Mouse (Mus musculus): ENCODE results near the gene Galnt11. TPM values are rescaled to one million over a fixed set of nuclear protein-coding genes. Genes with fewer than 3 reads are reported as not detected.
"Not testable (repeated sequence)": the region's sequence is repeated elsewhere in the genome, so short reads cannot be mapped to it uniquely, and the experiment has no call there.

The Galnt11 gene
- polyA plus RNA-seq, 1 experiment from 2014 or later = 59.6 TPM

GRCm38 (mm10) chr5:25213216-25213615, 8.5 kb upstream of the Galnt11 start:
- not testable (repeated sequence) for H3K4me1 ChIP-seq; H3K4me3 ChIP-seq (replicated peaks); H3K27me3 ChIP-seq (replicated peaks); H3K36me3 ChIP-seq; ATAC-seq (ENCODE audit: low FRiP score); H3K27ac ChIP-seq (replicated peaks); H3K9ac ChIP-seq (replicated peaks); H3K9me3 ChIP-seq (replicated peaks); H3K4me2 ChIP-seq

GRCm38 (mm10) chr5:25215006-25215405, 6.7 kb upstream of the Galnt11 start:
- WGBS = 87% methylated on average over 6 of the region's 6 CpGs
- Histone ChIP-seq H3K4me2 (no peak overlapping the region), H3K27ac (replicated peaks) (no peak overlapping the region), H3K4me3 (replicated peaks) (no peak overlapping the region), H3K27me3 (replicated peaks) (no peaks in the 10 kb centered on the region), H3K36me3 (no peaks in the 10 kb centered on the region), H3K9me3 (replicated peaks) (no peaks in the 10 kb centered on the region), H3K4me1 (no peaks in the 10 kb centered on the region), H3K9ac (replicated peaks) (no peak overlapping the region)
- no peak for ATAC-seq (ENCODE audit: low FRiP score)

- ATAC-seq (ENCODE audit: low FRiP score) = peak; percentile 98
- no peaks in the 10 kb centered on the region for H3K36me3 ChIP-seq
- peak within 1 kb of the TSS; percentile 63 for H3K4me2 ChIP-seq
- WGBS = 3% methylated on average over 71 of the region's 72 CpGs
- H3K4me3 ChIP-seq (replicated peaks) = peak within 1 kb of the TSS; percentile 78
- peaks cover 12% of the 10 kb centered on the region for H3K4me1 ChIP-seq
- H3K9ac ChIP-seq (replicated peaks) = peak within 1 kb of the TSS; percentile 85
- no peaks in the 10 kb centered on the region for H3K27me3 ChIP-seq (replicated peaks)
- H3K27ac ChIP-seq (replicated peaks) = peak within 1 kb of the TSS; percentile 93
- H3K9me3 ChIP-seq (replicated peaks) = no peaks in the 10 kb centered on the region
Measured at GRCm38 (mm10) chr5:25222752-25223702, 1.3 kb downstream of the Galnt11 start, which contains the start of gene E130116L18Rik. TSS of gene E130116L18Rik (minus strand) at chr5:25223153.

GRCm38 (mm10) chr5:25224377-25224776, 2.7 kb downstream of the Galnt11 start:
- H3K36me3 ChIP-seq; H3K27me3 ChIP-seq (replicated peaks); H3K9ac ChIP-seq (replicated peaks); H3K9me3 ChIP-seq (replicated peaks); H3K27ac ChIP-seq (replicated peaks); ATAC-seq (ENCODE audit: low FRiP score): not testable (repeated sequence)
- Histone ChIP-seq H3K4me1 (peaks cover 12% of the 10 kb centered on the region), H3K4me3 (replicated peaks) (peak overlapping the region; percentile 78; the same call in 1 of the 2 replicates), H3K4me2 (peak overlapping the region; percentile 63)
- 88% methylated on average over 1 of the region's 1 CpGs for WGBS

GRCm38 (mm10) chr5:25243101-25243500, 21.4 kb downstream of the Galnt11 start:
- Histone ChIP-seq H3K9me3 (replicated peaks) (no peaks in the 10 kb centered on the region), H3K27ac (replicated peaks) (no peak overlapping the region), H3K36me3 (peaks cover 8% of the 10 kb centered on the region; the same call in 1 of the 2 replicates), H3K9ac (replicated peaks) (no peak overlapping the region), H3K4me2 (no peak overlapping the region), H3K4me1 (no peaks in the 10 kb centered on the region), H3K27me3 (replicated peaks) (no peaks in the 10 kb centered on the region), H3K4me3 (replicated peaks) (no peak overlapping the region)
- ATAC-seq (ENCODE audit: low FRiP score) = no peak
- 94% methylated on average over 6 of the region's 6 CpGs for WGBS

GRCm38 (mm10) chr5:25245806-25246472, 24.2 kb downstream of the Galnt11 start:
- 89% methylated on average over 10 of the region's 10 CpGs for WGBS
- Histone ChIP-seq H3K27me3 (replicated peaks) (no peaks in the 10 kb centered on the region), H3K4me3 (replicated peaks) (no peak overlapping the region), H3K27ac (replicated peaks) (no peak overlapping the region), H3K4me1 (no peaks in the 10 kb centered on the region), H3K9me3 (replicated peaks) (no peaks in the 10 kb centered on the region), H3K36me3 (peaks cover 22% of the 10 kb centered on the region), H3K9ac (replicated peaks) (no peak overlapping the region), H3K4me2 (no peak overlapping the region)
- no peak for ATAC-seq (ENCODE audit: low FRiP score)

- ATAC-seq (ENCODE audit: low FRiP score) = no peak
- H3K4me1 ChIP-seq = no peaks in the 10 kb centered on the region
- H3K9ac ChIP-seq (replicated peaks) = no peak overlapping the region
- WGBS = 83% methylated on average over 1 of the region's 1 CpGs
- H3K4me2 ChIP-seq = no peak overlapping the region
- H3K27me3 ChIP-seq (replicated peaks) = no peaks in the 10 kb centered on the region
- H3K4me3 ChIP-seq (replicated peaks) = no peak overlapping the region
- H3K36me3 ChIP-seq = peaks cover 27% of the 10 kb centered on the region
- H3K9me3 ChIP-seq (replicated peaks) = no peaks in the 10 kb centered on the region
- no peak overlapping the region for H3K27ac ChIP-seq (replicated peaks)
Measured at GRCm38 (mm10) chr5:25246473-25246865, 24.8 kb downstream of the Galnt11 start.

- H3K9me3 ChIP-seq (replicated peaks) = no peaks in the 10 kb centered on the region
- H3K36me3 ChIP-seq = peaks cover 33% of the 10 kb centered on the region
- H3K9ac ChIP-seq (replicated peaks) = no peak overlapping the region
- no peak overlapping the region for H3K4me3 ChIP-seq (replicated peaks)
- no peak overlapping the region for H3K27ac ChIP-seq (replicated peaks)
- WGBS = 82% methylated on average over 3 of the region's 3 CpGs
- no peaks in the 10 kb centered on the region for H3K4me1 ChIP-seq
- no peaks in the 10 kb centered on the region for H3K27me3 ChIP-seq (replicated peaks)
- ATAC-seq (ENCODE audit: low FRiP score) = no peak
- no peak overlapping the region for H3K4me2 ChIP-seq
Measured at GRCm38 (mm10) chr5:25247036-25247435, 25.3 kb downstream of the Galnt11 start.

GRCm38 (mm10) chr5:25252423-25252822, 30.7 kb downstream of the Galnt11 start:
- no peak overlapping the region for H3K27ac ChIP-seq (replicated peaks)
- peaks cover 81% of the 10 kb centered on the region for H3K36me3 ChIP-seq

GRCm38 (mm10) chr5:25252825-25253544, 31.3 kb downstream of the Galnt11 start:
- ATAC-seq (ENCODE audit: low FRiP score) = no peak
- no peak overlapping the region for H3K27ac ChIP-seq (replicated peaks)
- H3K4me1 ChIP-seq = no peaks in the 10 kb centered on the region
- H3K9me3 ChIP-seq (replicated peaks) = no peaks in the 10 kb centered on the region
- WGBS = 96% methylated on average over 8 of the region's 8 CpGs
- H3K4me3 ChIP-seq (replicated peaks) = no peak overlapping the region
- peaks cover 87% of the 10 kb centered on the region for H3K36me3 ChIP-seq
- H3K4me2 ChIP-seq = no peak overlapping the region
- H3K27me3 ChIP-seq (replicated peaks) = no peaks in the 10 kb centered on the region
- H3K9ac ChIP-seq (replicated peaks) = no peak overlapping the region

More at GRCm38 (mm10) chr5:25252423-25252822, 30.7 kb downstream of the Galnt11 start:
- no peak overlapping the region for H3K4me2 ChIP-seq
- H3K4me3 ChIP-seq (replicated peaks) = no peak overlapping the region
- no peaks in the 10 kb centered on the region for H3K27me3 ChIP-seq (replicated peaks)
- H3K4me1 ChIP-seq = no peaks in the 10 kb centered on the region
- no peak for ATAC-seq (ENCODE audit: low FRiP score)
- no peak overlapping the region for H3K9ac ChIP-seq (replicated peaks)
- no peaks in the 10 kb centered on the region for H3K9me3 ChIP-seq (replicated peaks)
- 83% methylated on average over 2 of the region's 2 CpGs for WGBS

- Histone ChIP-seq H3K4me3 (replicated peaks) (no peak overlapping the region), H3K4me2 (no peak overlapping the region), H3K36me3 (peaks cover 93% of the 10 kb centered on the region), H3K9me3 (replicated peaks) (no peaks in the 10 kb centered on the region), H3K9ac (replicated peaks) (no peak overlapping the region), H3K27ac (replicated peaks) (no peak overlapping the region), H3K4me1 (no peaks in the 10 kb centered on the region), H3K27me3 (replicated peaks) (no peaks in the 10 kb centered on the region)
- ATAC-seq (ENCODE audit: low FRiP score) = no peak
- 94% methylated on average over 4 of the region's 4 CpGs for WGBS
Measured at GRCm38 (mm10) chr5:25254491-25254890, 32.8 kb downstream of the Galnt11 start.

Data from neural tube, embryonic 15.5 days (tissue).